Mouse (Mus musculus) hindbrain, embryonic 13.5 days (tissue): Measurements from ENCODE around the gene Baiap2l2. TPM values are rescaled to one million over a fixed set of nuclear protein-coding genes. Genes with fewer than 3 reads are reported as not detected.

ENCODE experiments used
- ATAC-seq: fragments of 200-750 bp; cut with Nextera tagmentation; 2 replicates; pipeline ENCODE4 v1.8.0; 2017; ENCODE audit warnings: moderate TSS enrichment; ENCODE audit not compliant: low FRiP score
- H3K27ac ChIP-seq: fragments of 300-500 bp; sonication (generic); 2 replicates; pipeline ENCODE4 v1.5.1; 2015; ENCODE audit warnings: inconsistent platforms, mild to moderate bottlenecking, moderate library complexity
- H3K27me3 ChIP-seq: fragments of 300-500 bp; sonication (generic); 2 replicates; pipeline ENCODE4 v1.6.1; 2015; ENCODE audit warnings: mild to moderate bottlenecking, inconsistent platforms
- H3K36me3 ChIP-seq: fragments of 300-500 bp; sonication (generic); 2 replicates; pipeline ENCODE4 v1.6.1; 2015; ENCODE audit warnings: mild to moderate bottlenecking, inconsistent platforms
- H3K4me1 ChIP-seq: fragments of 300-500 bp; sonication (generic); replicated peaks from 2 replicates; pipeline ENCODE4 v1.6.1; 2015; ENCODE audit warnings: inconsistent platforms
- H3K4me2 ChIP-seq: fragments of 300-500 bp; sonication (generic); 2 replicates; pipeline ENCODE4 v1.6.1; 2015; ENCODE audit warnings: inconsistent platforms, mild to moderate bottlenecking, moderate library complexity
- H3K4me3 ChIP-seq: fragments of 300-500 bp; sonication (generic); 2 replicates; pipeline ENCODE4 v1.5.1; 2015; ENCODE audit warnings: mild to moderate bottlenecking, inconsistent platforms
- H3K9ac ChIP-seq: fragments of 300-500 bp; sonication (generic); 2 replicates; pipeline ENCODE4 v1.6.1; 2015; ENCODE audit warnings: mild to moderate bottlenecking, inconsistent platforms
- H3K9me3 ChIP-seq: fragments of 300-500 bp; sonication (generic); 2 replicates; pipeline ENCODE4 v1.6.1; 2016; ENCODE audit warnings: inconsistent platforms
- WGBS: fragments of 180-500 bp; shearing (Covaris S2); methylation state at CpG from one replicate; pipeline ENCODE4 v1.1.7; 2015; 5-methylcytosine and 5-hydroxymethylcytosine counted together
- polyA plus RNA-seq: library from polyadenylated mRNA; unstranded; fragments of >200 nt; fragmentation: Nextera tagmentation; extraction: Ambion mirVana; gene quantifications from 2 replicates; pipeline ENCODE4 v1.2.1, GENCODE M21; 2015

Gene Baiap2l2
- polyA plus RNA-seq = 1.7 and 2.8 TPM in 2 replicates

- WGBS = 73% methylated on average over 10 of the region's 10 CpGs
- Histone ChIP-seq H3K27ac (no peak within 1 kb of the TSS), H3K36me3 (peaks cover 31% of the 10 kb centered on the region), H3K9ac (no peak within 1 kb of the TSS), H3K9me3 (no peaks in the 10 kb centered on the region), H3K4me1 (no peaks in the 10 kb centered on the region), H3K27me3 (no peaks in the 10 kb centered on the region), H3K4me3 (no peak within 1 kb of the TSS), H3K4me2 (no peak within 1 kb of the TSS)
- ATAC-seq = no peak
Observed at GRCm38 (mm10) chr15:79285399-79285798, at the start of gene Baiap2l2. TSS of gene Baiap2l2 (minus strand) at chr15:79285537.

DNA sequence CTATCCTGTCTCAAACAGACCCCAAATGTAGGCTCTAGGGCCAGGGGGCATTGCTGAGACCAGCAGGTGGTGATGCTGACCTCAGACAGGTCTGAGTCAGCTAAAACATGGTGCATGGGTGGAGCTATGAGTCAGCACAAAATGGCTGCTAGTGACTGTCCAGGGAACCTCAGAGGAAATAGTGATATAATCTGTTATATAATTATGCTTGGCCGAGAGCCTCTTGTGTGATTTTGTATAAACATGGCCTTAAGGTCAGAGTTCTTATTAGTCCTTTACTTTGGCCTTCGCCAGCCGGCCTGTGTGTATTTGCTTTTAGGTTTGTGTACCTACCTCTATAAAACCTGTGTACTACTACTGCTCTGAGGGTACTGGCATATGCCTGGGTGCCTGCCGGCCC, 48.1 kb upstream of the Baiap2l2 start:
- Histone ChIP-seq H3K27me3 (no peaks in the 10 kb centered on the region), H3K4me1 (peaks cover 9% of the 10 kb centered on the region; the same call in 1 of the 2 replicates), H3K9ac (no peak overlapping the region), H3K27ac (no peak overlapping the region), H3K36me3 (no peaks in the 10 kb centered on the region), H3K9me3 (no peaks in the 10 kb centered on the region), H3K4me2 (no peak overlapping the region), H3K4me3 (no peak overlapping the region)
- no peak for ATAC-seq
- 72% methylated on average over 4 of the region's 4 CpGs for WGBS

DNA sequence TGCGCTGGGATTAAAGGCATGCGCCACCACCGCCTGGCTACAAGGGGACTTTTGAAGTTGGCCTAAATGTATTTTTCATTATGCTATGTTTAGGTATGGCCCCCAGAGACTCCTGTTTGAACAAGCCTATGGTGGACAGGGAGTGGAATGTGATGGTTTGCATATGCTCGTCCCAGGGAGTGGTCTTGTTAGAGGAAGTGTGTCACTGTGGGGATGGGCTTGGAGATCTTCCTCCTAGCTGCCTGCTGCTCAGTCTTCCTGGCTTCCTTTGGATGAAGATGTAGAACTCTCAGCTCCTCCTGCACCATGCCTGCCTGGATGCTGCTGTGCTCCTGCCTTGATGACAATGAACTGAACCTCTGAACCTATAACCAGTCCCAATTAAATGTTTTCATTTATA, 45.2 kb upstream of the Baiap2l2 start:
- no peaks in the 10 kb centered on the region for H3K27me3 ChIP-seq
- no peaks in the 10 kb centered on the region for H3K36me3 ChIP-seq
- H3K9me3 ChIP-seq = no peaks in the 10 kb centered on the region
- H3K4me3 ChIP-seq = no peak overlapping the region
- H3K4me2 ChIP-seq = no peak overlapping the region
- H3K4me1 ChIP-seq = peaks cover 29% of the 10 kb centered on the region
- no peak for ATAC-seq
- no peak overlapping the region for H3K9ac ChIP-seq
- 68% methylated on average over 4 of the region's 4 CpGs for WGBS
- no peak overlapping the region for H3K27ac ChIP-seq

DNA sequence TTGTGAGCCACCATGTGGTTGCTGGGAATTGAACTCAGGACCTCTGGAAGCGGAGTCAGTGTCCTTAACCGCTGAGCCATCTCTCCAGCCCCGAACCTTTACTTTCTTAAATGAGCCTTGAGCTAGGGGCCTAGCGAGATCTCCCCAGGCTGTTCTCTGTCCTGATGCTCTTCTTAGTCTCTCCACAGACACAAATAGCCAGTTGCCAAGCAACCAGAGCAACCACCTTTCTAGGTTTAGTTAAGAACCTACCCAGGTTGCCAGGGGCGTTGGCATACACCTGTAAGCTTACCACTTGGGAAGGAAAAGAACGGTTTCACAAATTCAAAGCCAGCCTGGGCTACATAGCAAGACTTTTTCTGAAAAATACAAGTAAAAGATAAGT, 44.6 kb upstream of the Baiap2l2 start:
- ATAC-seq = no peak
- Histone ChIP-seq H3K4me1 (peaks cover 29% of the 10 kb centered on the region), H3K36me3 (no peaks in the 10 kb centered on the region), H3K27ac (no peak overlapping the region), H3K9ac (no peak overlapping the region), H3K9me3 (no peaks in the 10 kb centered on the region), H3K4me2 (no peak overlapping the region), H3K27me3 (no peaks in the 10 kb centered on the region), H3K4me3 (no peak overlapping the region)
- WGBS = 88% methylated on average over 6 of the region's 6 CpGs

GRCm38 (mm10) chr15:79329346-79329978, 44.1 kb upstream of the Baiap2l2 start:
- WGBS = 95% methylated on average over 6 of the region's 6 CpGs
- Histone ChIP-seq H3K4me2 (no peak overlapping the region), H3K9ac (no peak overlapping the region), H3K4me3 (no peak overlapping the region), H3K27ac (no peak overlapping the region), H3K36me3 (no peaks in the 10 kb centered on the region), H3K4me1 (peaks cover 31% of the 10 kb centered on the region), H3K27me3 (no peaks in the 10 kb centered on the region), H3K9me3 (no peaks in the 10 kb centered on the region)
- no peak for ATAC-seq

GRCm38 (mm10) chr15:79328939-79329275, 43.6 kb upstream of the Baiap2l2 start:
- H3K9ac ChIP-seq = 0 out of 2 replicates have a peak overlapping the region, but pooled peaks have one; percentile 15
- peaks cover 35% of the 10 kb centered on the region for H3K4me1 ChIP-seq
- H3K27ac ChIP-seq = peak overlapping the region; percentile 94; the same call in 1 of the 2 replicates
- H3K9me3 ChIP-seq = no peaks in the 10 kb centered on the region
- 93% methylated on average over 4 of the region's 4 CpGs for WGBS
- H3K4me3 ChIP-seq = no peak overlapping the region; the same call in 1 of the 2 replicates
- peak overlapping the region; percentile 80; the same call in 1 of the 2 replicates for H3K4me2 ChIP-seq
- ATAC-seq = no peak
- H3K27me3 ChIP-seq = no peaks in the 10 kb centered on the region
- no peaks in the 10 kb centered on the region for H3K36me3 ChIP-seq

- Histone ChIP-seq H3K4me1 (peaks cover 40% of the 10 kb centered on the region), H3K27ac (peak within 1 kb of the TSS; percentile 94), H3K4me3 (peak within 1 kb of the TSS; percentile 56), H3K27me3 (no peaks in the 10 kb centered on the region), H3K4me2 (peak within 1 kb of the TSS; percentile 80), H3K9ac (peak within 1 kb of the TSS; percentile 80), H3K9me3 (no peaks in the 10 kb centered on the region), H3K36me3 (no peaks in the 10 kb centered on the region)
- ATAC-seq = peak; percentile 95
- WGBS = 5% methylated on average over 46 of the region's 46 CpGs
Observed at GRCm38 (mm10) chr15:79328058-79328938, 43.0 kb upstream of the Baiap2l2 start, which contains the start of gene Pla2g6. TSS of gene Pla2g6 (minus strand) at chr15:79328390.

DNA sequence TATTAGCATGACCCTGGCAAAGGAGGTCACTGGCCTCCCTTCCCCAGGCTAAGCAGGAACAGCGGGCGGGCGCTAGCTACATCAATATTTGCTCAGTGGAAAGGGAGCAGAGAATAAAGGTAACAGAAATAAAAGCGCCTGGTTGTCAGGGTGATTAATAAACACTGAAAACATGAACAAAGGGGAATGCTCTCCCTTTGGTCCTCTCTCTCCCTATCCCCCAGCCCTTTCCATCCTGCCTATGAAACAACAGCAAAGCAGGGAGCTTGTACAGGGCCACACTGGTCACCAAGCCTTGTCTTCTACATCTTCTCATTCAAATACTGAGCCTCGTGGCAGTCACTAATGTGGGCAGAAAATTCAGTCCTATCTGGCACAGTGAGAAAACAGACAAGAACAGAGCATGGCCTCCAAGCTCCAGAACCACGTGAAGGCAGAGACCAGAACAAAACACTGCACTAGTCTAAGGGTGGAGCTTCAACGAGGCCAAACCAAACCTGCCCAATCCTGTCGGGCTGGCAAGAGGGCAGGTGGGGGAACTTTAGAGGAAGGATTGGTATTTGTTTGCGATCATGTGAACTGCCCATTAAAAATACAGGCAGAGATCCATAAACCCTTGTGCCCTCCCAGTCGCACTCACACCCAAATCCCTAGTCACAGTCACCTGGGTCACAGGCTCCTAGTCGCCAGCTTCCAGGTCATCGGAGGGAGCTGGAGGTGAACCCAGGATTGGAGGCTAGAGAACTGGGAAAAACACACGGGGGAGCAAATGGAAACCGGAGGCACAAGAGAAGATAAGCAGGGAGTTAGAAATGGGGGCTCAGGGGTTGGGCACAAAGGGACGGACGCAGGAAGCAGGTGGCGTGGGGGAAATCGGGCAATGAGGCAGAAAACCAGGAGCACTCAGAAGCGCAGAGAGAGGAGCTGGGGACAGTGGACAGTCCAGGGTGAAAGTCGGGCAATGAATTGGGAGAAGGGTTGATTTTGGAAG, 41.9 kb upstream of the Baiap2l2 start:
- Histone ChIP-seq H3K36me3 (no peaks in the 10 kb centered on the region), H3K27me3 (no peaks in the 10 kb centered on the region), H3K4me2 (peak overlapping the region; percentile 80), H3K4me1 (peaks cover 40% of the 10 kb centered on the region), H3K27ac (peak overlapping the region; percentile 94), H3K9ac (peak overlapping the region; percentile 80), H3K4me3 (peak overlapping the region; percentile 56), H3K9me3 (no peaks in the 10 kb centered on the region)
- peak; percentile 41 for ATAC-seq
- 6% methylated on average over 20 of the region's 20 CpGs for WGBS

- Histone ChIP-seq H3K4me3 (no peak overlapping the region), H3K27ac (peak overlapping the region; percentile 94), H3K9ac (no peak overlapping the region), H3K9me3 (no peaks in the 10 kb centered on the region), H3K27me3 (no peaks in the 10 kb centered on the region), H3K4me1 (peaks cover 40% of the 10 kb centered on the region), H3K36me3 (no peaks in the 10 kb centered on the region), H3K4me2 (peak overlapping the region; percentile 80)
- 54% methylated on average over 4 of the region's 4 CpGs for WGBS
- no peak for ATAC-seq
Observed at GRCm38 (mm10) chr15:79326264-79326663, 40.9 kb upstream of the Baiap2l2 start.

DNA sequence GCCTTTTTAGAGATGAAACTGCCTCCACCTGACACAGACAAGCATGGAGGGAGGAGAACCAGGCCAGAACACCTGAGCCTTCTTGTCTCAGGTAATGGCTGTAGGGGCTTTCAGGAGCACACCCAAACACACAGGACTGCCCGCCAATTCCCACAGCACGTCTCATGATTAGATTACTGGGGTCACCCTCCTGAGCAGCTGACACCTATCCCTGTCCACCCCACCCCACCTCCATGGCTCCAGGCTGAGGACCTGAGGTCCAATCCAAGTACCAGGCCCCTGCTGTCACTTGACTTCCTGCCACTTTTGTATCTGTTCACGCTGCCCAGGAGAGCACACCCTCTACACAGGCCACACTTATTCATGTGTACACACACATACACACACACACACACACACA, 40.4 kb upstream of the Baiap2l2 start:
- H3K27ac ChIP-seq = peak overlapping the region; percentile 60; the same call in 1 of the 2 replicates
- H3K27me3 ChIP-seq = no peaks in the 10 kb centered on the region
- ATAC-seq = no peak
- no peaks in the 10 kb centered on the region for H3K9me3 ChIP-seq
- H3K4me1 ChIP-seq = peaks cover 40% of the 10 kb centered on the region
- H3K4me2 ChIP-seq = peak overlapping the region; percentile 80; the same call in 1 of the 2 replicates
- 84% methylated on average over 3 of the region's 3 CpGs for WGBS
- H3K4me3 ChIP-seq = no peak overlapping the region
- no peaks in the 10 kb centered on the region for H3K36me3 ChIP-seq
- peak overlapping the region; percentile 49; the same call in 1 of the 2 replicates for H3K9ac ChIP-seq

DNA sequence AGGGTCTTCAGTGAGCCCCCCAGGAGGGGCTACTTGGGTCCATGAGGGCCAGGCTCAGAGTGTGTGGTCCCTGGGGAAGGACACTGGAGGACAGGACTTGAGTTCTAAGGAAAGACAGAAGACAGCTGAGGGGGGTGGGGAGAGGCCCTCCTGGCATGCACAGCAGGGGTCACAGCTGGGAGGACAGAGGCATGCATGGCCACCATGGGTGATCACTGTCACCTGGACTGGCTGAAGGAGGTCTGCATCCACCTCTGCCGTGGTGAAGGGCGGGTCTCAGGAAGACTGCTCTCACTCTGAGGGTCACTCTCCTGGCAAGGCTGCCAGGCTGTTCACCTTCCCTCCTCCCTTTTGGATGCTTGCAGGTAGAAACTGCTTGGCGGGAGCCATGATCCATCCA, 39.0 kb upstream of the Baiap2l2 start:
- H3K27me3 ChIP-seq = no peaks in the 10 kb centered on the region
- no peaks in the 10 kb centered on the region for H3K9me3 ChIP-seq
- peaks cover 40% of the 10 kb centered on the region for H3K4me1 ChIP-seq
- peak overlapping the region; percentile 31; the same call in 1 of the 2 replicates for H3K27ac ChIP-seq
- ATAC-seq = no peak
- H3K36me3 ChIP-seq = no peaks in the 10 kb centered on the region
- H3K9ac ChIP-seq = no peak overlapping the region
- no peak overlapping the region for H3K4me3 ChIP-seq
- H3K4me2 ChIP-seq = no peak overlapping the region
- WGBS = 95% methylated on average over 3 of the region's 3 CpGs
